Mouse (Mus musculus) heart, adult 2 months (tissue): ENCODE data around the gene Hsd11b2.

Experiments
- CTCF ChIP-seq: fragments of 200-600 bp; IDR thresholded peaks from 2 replicates; pipeline ENCODE4 v1.8.1; 2022; ENCODE audit warnings: antibody characterized with exemption, mild to moderate bottlenecking, moderate library complexity
- EP300 ChIP-seq: fragments of 200-500 bp; IDR thresholded peaks from 2 replicates; pipeline ENCODE4 v1.6.1; 2011; ENCODE audit warnings: low read depth, low read length, control low read depth; ENCODE audit not compliant: insufficient read depth
- POLR2A ChIP-seq: fragments of 200-500 bp; IDR thresholded peaks from 2 replicates; pipeline ENCODE4 v1.6.1; 2011; ENCODE audit warnings: mild to moderate bottlenecking, low read depth, low read length, control low read depth; ENCODE audit not compliant: insufficient read depth

GRCm38 (mm10) chr8:105521995-105522769 is 3.6 kb downstream of the Hsd11b2 start:
- TF ChIP-seq CTCF: no peak
- TF ChIP-seq EP300: no peak
- no peak for TF ChIP-seq POLR2A
